Mouse (Mus musculus) embryo, embryonic 10 days (tissue): ENCODE measurements around the gene Gm20696.

Experiments used
- DNase-seq: peaks from one replicate; pipeline ENCODE4 v3.0.0-alpha.2; 2015; ENCODE audit warnings: low spot score

Gene Gm20696

DNA sequence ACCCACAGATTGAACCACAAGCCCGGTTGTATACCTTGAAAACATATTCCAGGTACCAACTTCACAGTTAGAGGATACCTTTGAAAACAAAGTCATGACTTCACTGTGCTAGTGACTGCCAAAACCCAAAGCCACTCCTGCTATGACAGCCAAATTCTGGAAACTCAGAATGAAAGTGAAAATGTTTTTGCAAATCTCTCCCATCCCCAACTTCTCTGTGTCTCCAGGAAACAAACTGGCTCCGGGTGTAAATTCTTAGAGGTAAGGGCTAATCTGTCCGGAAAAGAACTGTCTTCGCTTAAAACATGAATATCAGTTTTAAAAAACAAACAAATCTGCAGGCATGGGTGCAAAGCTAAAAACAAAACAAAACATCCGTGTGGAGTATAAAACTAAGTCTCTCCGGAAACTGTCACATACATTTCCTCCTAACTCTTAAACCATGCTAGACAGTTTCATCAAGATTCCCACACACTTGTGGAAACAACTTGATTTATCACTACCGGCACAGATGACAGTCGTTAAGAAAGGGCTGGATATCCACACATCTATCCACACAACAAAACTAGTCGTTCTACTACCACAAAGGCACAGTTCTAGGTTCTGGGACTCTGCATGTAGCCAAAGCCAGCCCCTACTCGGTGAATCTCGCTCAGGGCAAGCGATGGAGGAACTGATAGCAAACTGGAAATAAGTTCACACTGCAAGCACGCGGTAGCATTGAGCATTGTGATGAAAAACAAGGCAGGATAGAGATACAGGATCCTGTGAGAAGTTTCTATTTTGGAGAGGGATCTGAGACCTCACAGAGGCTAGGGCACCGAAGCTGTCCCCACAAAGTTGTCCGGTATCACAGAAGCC lies 910 bp downstream of the Gm20696 start:
- peak; percentile 47 for DNase-seq

DNA sequence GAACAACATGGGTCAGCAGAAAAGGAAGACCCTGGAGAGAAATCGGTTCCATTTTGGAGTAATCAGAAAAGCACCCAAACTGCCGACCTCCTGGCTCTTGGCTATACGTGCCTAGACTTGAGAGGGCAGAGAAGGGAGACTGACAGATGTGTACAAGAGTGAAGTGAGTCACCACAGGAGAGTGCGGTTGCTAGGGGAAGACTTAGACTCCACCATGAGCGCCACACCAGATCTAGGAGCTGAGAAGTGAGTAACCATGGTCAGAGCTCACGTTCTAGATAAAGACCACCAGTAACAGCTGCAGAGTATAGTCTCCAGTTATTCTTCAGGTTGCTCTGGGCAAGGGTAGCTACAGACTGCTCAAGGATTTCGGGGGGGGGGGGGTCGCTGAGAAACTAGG lies 3.4 kb downstream of the Gm20696 start:
- DNase-seq: no peak

DNA sequence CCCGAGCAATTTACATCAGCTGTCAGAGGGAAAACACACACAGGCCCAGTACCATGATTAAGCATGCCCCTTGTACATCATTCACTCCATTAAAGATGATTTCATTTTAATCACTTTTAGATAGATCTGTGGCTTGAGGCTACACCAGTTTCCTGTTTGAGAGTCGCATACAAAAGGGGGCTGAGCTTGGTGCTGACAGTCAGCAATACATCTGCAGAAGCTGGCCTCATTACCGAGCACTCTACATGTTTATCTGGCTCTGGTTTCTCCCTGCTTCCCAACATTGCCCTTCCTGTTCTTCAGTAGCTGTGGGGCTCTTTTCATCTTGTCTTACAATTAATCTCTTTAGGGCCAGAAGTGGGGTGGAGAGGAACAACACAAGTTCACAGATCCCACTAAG lies 6.2 kb downstream of the Gm20696 start:
- no peak for DNase-seq

GRCm38 (mm10) chr6:99658586-99658985 lies 8.0 kb downstream of the Gm20696 start:
- DNase-seq: no peak

DNA sequence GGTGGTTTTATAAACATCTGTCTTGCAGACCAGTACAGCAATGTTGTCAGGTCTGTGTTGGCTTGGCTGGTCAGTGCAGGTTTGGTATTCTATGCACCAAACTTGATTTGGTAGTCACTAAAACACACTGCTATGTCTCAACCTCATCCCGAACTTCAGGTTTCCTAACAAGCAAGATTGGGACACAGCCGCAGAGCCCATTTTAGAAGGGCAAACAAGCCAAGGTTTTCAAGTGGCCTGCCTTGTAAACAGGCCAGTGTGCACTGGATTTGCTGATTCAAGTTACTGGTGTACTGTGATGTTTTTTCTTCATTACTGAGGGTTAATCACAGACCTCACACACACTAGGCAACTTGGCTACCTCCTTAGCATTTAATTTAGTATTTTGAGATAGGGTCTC lies 10.5 kb downstream of the Gm20696 start:
- DNase-seq: no peak

GRCm38 (mm10) chr6:99655488-99655887 lies 11.1 kb downstream of the Gm20696 start:
- DNase-seq: no peak

DNA sequence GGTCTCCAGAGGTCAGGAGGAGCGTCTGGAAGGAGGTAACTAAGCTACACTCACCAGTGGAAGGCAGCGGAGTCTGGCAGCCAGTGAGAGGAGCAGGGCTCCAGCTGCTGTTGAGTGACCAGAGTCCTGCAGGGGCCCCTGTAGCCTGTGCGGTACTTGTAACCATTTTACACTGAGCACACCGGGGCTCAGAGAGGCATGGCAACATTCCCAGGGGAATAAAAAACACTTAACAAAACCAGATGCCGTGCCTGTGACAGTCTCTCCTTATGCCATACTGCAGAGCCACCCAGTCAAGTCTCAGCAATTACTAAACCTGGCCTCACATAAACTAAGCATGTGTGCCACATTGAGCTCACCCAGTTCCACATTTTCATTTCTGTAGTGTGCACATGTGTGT lies 12.3 kb downstream of the Gm20696 start:
- DNase-seq: no peak

GRCm38 (mm10) chr6:99652341-99652740 lies 14.3 kb downstream of the Gm20696 start:
- no peak for DNase-seq

GRCm38 (mm10) chr6:99649307-99649706 lies 17.3 kb downstream of the Gm20696 start:
- no peak for DNase-seq

GRCm38 (mm10) chr6:99646344-99646743 lies 20.3 kb downstream of the Gm20696 start:
- DNase-seq: no peak

DNA sequence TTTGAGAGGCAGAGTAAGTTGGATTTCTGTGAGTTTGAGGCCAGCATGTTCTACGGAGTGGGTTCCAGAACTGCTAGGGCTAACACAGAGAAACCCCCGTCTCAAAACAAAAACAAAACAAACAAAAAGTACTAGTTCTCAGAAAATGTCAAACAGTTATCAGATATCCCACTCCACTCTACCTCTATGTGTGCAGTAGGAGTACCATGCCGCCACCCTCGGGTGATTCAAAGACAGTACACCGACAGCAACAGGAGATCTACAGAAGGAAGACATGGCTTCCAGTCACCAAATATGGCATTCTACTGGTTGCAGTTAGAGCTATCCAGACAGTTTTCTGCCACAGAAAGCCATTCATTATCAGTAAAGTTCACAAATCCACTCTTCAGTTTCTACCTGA lies 21.7 kb downstream of the Gm20696 start:
- DNase-seq: no peak

- no peak for DNase-seq
Observed at GRCm38 (mm10) chr6:99644386-99644785, 22.2 kb downstream of the Gm20696 start.

DNA sequence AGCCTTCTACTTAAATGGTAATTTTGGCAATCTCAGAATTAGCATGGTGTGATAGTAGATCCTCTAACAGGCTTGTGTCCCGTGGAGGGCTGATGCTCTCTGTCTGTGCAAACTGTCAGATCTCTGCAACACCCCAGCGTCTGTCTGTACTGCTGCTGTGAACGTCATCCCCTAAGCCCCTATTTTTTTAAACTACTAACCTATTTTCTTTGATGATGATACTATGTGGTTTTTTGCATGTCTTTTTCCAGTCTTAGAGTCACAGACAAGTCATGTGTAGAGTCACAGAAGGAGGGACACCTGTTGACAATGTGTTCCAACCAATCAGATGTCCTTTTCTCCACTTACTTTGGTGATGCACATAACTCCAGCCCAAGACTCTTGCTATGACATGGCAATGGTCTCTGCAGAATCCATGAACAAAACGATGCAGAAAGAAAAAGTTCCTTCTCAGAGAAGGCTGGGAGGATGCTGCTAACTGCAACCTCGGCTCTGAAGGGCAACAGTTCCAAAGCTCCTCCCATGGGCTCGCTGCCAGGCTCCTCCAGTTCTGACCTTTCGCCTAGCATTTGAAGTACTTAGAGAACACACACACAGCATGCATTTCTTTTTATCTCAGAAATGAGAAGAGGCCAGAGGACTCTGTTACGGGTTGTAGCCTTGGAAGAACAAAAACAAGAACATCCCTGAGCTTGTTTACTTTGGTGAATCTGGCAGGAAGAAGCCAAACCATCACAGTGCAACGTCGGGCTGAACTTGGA lies 23.0 kb downstream of the Gm20696 start:
- no peak for DNase-seq

- no peak for DNase-seq
Observed at GRCm38 (mm10) chr6:99637456-99637855, 29.1 kb downstream of the Gm20696 start.

DNA sequence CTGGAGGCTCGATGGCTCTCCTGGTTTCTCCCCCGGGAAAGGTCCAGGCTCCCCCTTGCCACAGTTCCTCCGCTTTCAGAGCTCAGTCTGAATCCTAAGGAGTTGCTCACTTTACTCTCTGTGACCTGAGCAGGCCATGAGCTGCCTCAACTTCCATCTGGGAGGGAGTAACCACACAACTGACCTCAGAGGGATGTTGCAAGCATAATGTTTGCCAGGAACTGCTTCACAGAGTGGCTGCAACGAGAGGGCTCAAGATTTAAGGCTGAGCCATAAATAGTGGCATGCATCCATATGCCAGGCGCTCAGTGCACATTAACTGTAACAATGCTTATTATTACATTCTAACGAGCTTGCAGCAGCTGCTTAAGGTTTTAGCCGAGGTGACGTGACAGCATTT lies 29.8 kb downstream of the Gm20696 start:
- no peak for DNase-seq

DNA sequence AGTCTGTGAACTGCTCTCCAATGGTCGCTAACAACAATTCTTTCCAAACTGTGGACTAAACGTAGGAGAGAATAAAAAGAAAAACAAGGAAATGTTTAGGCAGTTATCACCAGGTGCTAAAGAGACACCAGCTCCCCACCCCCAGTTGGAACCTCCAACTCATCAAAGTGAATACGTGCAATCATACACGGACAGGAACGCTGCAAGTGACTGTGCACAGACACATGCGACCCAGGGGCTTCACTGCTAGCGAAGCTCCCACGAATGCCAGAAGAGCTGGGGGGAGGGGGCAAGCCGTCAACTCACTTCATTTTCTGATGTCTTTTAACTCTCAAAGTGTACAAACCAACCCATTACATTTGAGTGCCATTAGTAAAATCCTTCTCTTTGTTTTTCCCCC lies 30.5 kb downstream of the Gm20696 start:
- no peak for DNase-seq

- no peak for DNase-seq
Observed at GRCm38 (mm10) chr6:99632121-99632980, 34.2 kb downstream of the Gm20696 start.

DNA sequence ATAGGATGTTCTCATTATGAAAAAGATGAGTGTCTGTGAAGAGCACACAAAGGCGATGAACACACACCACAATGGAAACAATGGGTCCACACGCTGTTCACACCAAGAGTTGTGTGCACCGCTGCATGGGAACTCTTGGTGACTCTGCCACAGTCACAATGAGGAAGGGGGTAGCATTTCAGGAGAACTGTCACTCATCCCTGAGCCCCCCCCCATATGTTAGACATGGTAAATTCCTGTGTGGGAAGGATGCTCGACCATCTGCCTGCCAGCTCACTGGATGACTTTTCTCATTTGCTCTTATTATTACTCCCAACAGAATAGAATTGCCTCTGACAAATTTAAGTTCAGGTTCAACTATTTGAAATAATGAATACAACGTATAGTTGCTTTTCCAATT lies 35.0 kb downstream of the Gm20696 start:
- DNase-seq: no peak

DNA sequence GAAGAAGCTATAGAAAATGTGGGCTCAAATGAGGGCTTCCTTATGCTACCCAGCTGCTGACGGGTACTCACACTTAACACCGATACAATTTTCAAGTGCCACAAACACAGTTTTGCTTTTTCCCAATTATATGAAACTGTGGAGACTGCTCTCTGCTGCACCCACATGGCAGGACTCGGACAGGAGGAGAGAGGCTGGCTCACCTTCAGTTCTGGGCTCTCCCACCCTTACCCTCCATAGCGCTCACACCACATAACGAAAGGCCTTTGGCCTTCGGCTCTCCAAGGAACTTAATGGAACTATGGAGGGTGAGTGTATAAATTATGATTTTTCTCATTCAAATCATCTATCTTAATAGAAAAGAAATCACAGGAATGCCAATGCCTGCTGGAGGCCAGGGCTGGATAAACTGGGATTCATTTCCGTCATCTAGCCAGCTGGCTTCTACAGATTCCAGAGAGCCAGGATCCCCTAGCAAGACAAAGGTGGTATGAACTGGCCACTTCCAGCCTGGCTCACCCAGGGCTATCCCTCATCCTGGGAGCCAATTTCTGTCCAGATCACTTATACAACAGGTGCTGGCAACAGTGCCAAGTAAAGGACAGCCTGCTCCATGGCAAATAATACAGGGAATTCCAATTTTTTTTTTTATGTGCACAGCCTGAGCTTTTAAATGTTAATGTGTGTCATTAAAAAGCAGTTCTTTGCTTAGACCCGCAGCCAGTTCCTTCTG lies 36.7 kb downstream of the Gm20696 start:
- no peak for DNase-seq

- DNase-seq: no peak
Observed at GRCm38 (mm10) chr6:99626347-99626746, 40.2 kb downstream of the Gm20696 start.

DNA sequence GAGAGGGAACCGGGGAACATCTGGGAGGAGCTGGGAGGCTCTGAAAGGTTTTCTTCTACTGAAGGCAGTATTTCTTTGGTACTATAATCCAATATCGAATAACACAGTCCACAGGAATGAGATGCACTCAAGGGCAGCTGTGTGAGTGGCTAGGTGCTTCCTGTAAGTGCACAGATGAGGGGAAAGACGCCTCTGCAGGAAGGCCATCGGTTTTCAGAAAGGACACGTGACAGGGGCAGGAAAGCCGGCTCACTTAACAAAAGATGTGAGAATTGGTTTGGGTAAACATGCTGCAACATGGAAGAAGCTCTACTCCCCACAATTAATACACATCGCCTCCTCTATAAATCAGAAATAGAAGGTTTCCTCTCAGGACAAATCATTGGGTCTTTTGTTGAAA lies 40.8 kb downstream of the Gm20696 start:
- DNase-seq: no peak

GRCm38 (mm10) chr6:99625306-99625705 lies 41.3 kb downstream of the Gm20696 start:
- DNase-seq: no peak
